Mouse (Mus musculus) heart, postnatal 0 days (tissue): ENCODE measurements around the gene Comt. TPM values are rescaled to one million over a fixed set of nuclear protein-coding genes. Genes with fewer than 3 reads are reported as not detected.

Source experiments
- ATAC-seq: fragments of 200-750 bp; cut with Nextera tagmentation; 2 replicates; pipeline ENCODE4 v1.8.0; 2017; ENCODE audit warnings: low read depth, moderate number of reproducible peaks, moderate library complexity; ENCODE audit not compliant: insufficient read depth
- DNase-seq: peaks from one replicate; pipeline ENCODE4 v3.0.0-alpha.2; 2016; ENCODE audit warnings: low spot score
- H3K27ac ChIP-seq: fragments of 300-500 bp; sonication (generic); 2 replicates; pipeline ENCODE4 v1.5.1; 2014; ENCODE audit warnings: low read depth, mild to moderate bottlenecking
- H3K27me3 ChIP-seq: fragments of 300-500 bp; sonication (generic); 2 replicates; pipeline ENCODE4 v1.6.1; 2014; ENCODE audit warnings: low read length, mixed read lengths; ENCODE audit not compliant: control insufficient read depth, insufficient read depth
- H3K36me3 ChIP-seq: fragments of 300-500 bp; sonication (generic); replicated peaks from 2 replicates; pipeline ENCODE4 v1.6.1; 2014; ENCODE audit warnings: low read length, mixed read lengths; ENCODE audit not compliant: control insufficient read depth, insufficient read depth
- H3K4me1 ChIP-seq: fragments of 300-500 bp; sonication (generic); 2 replicates; pipeline ENCODE4 v1.6.1; 2014; ENCODE audit warnings: antibody characterized with exemption; ENCODE audit not compliant: control insufficient read depth, insufficient read depth
- H3K4me2 ChIP-seq: fragments of 300-500 bp; sonication (generic); 2 replicates; pipeline ENCODE4 v1.6.1; 2014; ENCODE audit warnings: low read depth, mild to moderate bottlenecking, low read length, moderate library complexity
- H3K4me3 ChIP-seq: fragments of 300-500 bp; sonication (generic); 2 replicates; pipeline ENCODE4 v1.5.1; 2014; ENCODE audit warnings: low read depth, low read length
- H3K9ac ChIP-seq: fragments of 300-500 bp; sonication (generic); replicated peaks from 2 replicates; pipeline ENCODE4 v1.6.1; 2014; ENCODE audit warnings: low read depth, low read length, mixed read lengths
- H3K9me3 ChIP-seq: fragments of 300-500 bp; sonication (generic); replicated peaks from 2 replicates; pipeline ENCODE4 v1.6.1; 2016; ENCODE audit warnings: low read length; ENCODE audit not compliant: control insufficient read depth
- CTCF ChIP-seq: IDR thresholded peaks from 2 replicates; pipeline ENCODE4 v1.5.1; 2016; ENCODE audit warnings: antibody characterized with exemption, control low read depth, low read depth
- EP300 ChIP-seq: IDR thresholded peaks from 2 replicates; pipeline ENCODE4 v1.6.1; 2016; ENCODE audit warnings: antibody characterized with exemption, low read depth
- whole genome bisulfite sequencing: fragments of 180-500 bp; shearing (Covaris S2); extraction: QIAGEN DNeasy Blood & Tissue Kit; methylation state at CpG from one replicate; pipeline ENCODE4 v1.1.7; 2014; 5-methylcytosine and 5-hydroxymethylcytosine counted together
- polyA plus RNA-seq: library from polyadenylated mRNA; unstranded; fragments of >200 nt; fragmentation: Nextera tagmentation; extraction: Ambion mirVana; gene quantifications from 2 replicates; pipeline ENCODE4 v1.2.1, GENCODE M21; 2015
- total RNA-seq: library from RNA; depleted of rRNA; stranded (reverse); fragments of >200 nt; gene quantifications from 2 replicates; pipeline ENCODE4 v1.2.3, GENCODE M21; 2014; ENCODE audit warnings: low replicate concordance

The Comt gene
- total and polyA plus RNA-seq, 2 experiments from 2014 or later: 155 to 168 TPM

GRCm38 (mm10) chr16:18416094-18416761 lies 10.4 kb downstream of the Comt start:
- WGBS: 52% methylated on average over 18 of the region's 18 CpGs
- Histone ChIP-seq H3K4me2 (no peak overlapping the region), H3K4me3 (no peak overlapping the region), H3K4me1 (peaks cover 22% of the 10 kb centered on the region), H3K27ac (peak overlapping the region; percentile 73), H3K36me3 (peaks cover 24% of the 10 kb centered on the region), H3K9me3 (no peaks in the 10 kb centered on the region), H3K9ac (no peak overlapping the region), H3K27me3 (no peaks in the 10 kb centered on the region)
- DNase-seq (peak; percentile 41), ATAC-seq (peak; percentile 34)
- TF ChIP-seq EP300 (no peak), CTCF (no peak)

GRCm38 (mm10) chr16:18413032-18413816 lies 13.4 kb downstream of the Comt start:
- Histone ChIP-seq H3K4me2 (no peak overlapping the region), H3K9me3 (no peaks in the 10 kb centered on the region), H3K27me3 (no peaks in the 10 kb centered on the region), H3K27ac (no peak overlapping the region; the same call in 1 of the 2 replicates), H3K4me3 (no peak overlapping the region), H3K36me3 (peaks cover 27% of the 10 kb centered on the region), H3K4me1 (peaks cover 31% of the 10 kb centered on the region), H3K9ac (no peak overlapping the region)
- 84% methylated on average over 7 of the region's 7 CpGs for WGBS
- no peak for ATAC-seq
- no peak for TF ChIP-seq EP300
- TF ChIP-seq CTCF: no peak
- DNase-seq: no peak

- 66% methylated on average over 12 of the region's 12 CpGs for whole genome bisulfite sequencing
- peak; percentile 60; the same call in 1 of the 2 replicates for TF ChIP-seq EP300
- TF ChIP-seq CTCF: no peak
- H3K9me3 ChIP-seq: no peaks in the 10 kb centered on the region
- H3K36me3 ChIP-seq: peaks cover 24% of the 10 kb centered on the region
- no peak overlapping the region for H3K4me3 ChIP-seq
- peak; percentile 68 for ATAC-seq
- peak overlapping the region; percentile 62 for H3K27ac ChIP-seq
- DNase-seq: peak; percentile 67
- H3K9ac ChIP-seq: no peak overlapping the region
- no peaks in the 10 kb centered on the region for H3K27me3 ChIP-seq
- H3K4me2 ChIP-seq: no peak overlapping the region
- H3K4me1 ChIP-seq: peaks cover 40% of the 10 kb centered on the region
Measured at GRCm38 (mm10) chr16:18411802-18412476, 14.7 kb downstream of the Comt start.

- Histone ChIP-seq H3K27ac (peak overlapping the region; percentile 52; the same call in 1 of the 2 replicates), H3K4me2 (no peak overlapping the region), H3K4me1 (peaks cover 38% of the 10 kb centered on the region), H3K9me3 (no peaks in the 10 kb centered on the region), H3K36me3 (peaks cover 24% of the 10 kb centered on the region), H3K4me3 (no peak overlapping the region), H3K27me3 (no peaks in the 10 kb centered on the region), H3K9ac (no peak overlapping the region)
- ATAC-seq: no peak
- no peak for DNase-seq
- no peak for TF ChIP-seq EP300
- no peak for TF ChIP-seq CTCF
- 88% methylated on average over 13 of the region's 13 CpGs for WGBS
Measured at GRCm38 (mm10) chr16:18411026-18411649, 15.5 kb downstream of the Comt start.

DNA sequence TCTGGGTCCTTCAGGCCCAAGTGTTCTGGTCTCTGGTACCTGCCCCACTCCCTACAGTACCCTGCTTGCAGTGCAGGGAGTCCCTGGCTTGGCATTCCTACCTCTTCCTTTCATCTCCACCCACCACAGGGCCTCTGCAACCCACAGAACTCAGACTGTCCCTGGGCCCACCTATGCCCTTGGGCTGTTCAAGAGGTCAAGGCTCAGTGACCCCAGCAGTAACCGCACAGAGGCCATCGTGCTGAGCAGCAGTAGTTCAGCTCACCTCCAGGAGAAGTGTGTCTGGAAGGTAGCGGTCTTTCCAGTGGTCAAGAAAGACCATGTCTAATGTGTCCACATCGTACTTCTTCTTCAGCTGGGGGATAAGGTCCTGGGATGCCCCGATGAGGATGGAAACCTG lies 16.2 kb downstream of the Comt start:
- H3K9me3 ChIP-seq: no peaks in the 10 kb centered on the region
- peaks cover 24% of the 10 kb centered on the region for H3K36me3 ChIP-seq

More for the DNA sequence above, 16.2 kb downstream of the Comt start:
- TF ChIP-seq EP300 (no peak), CTCF (no peak)
- H3K27ac ChIP-seq: no peak overlapping the region
- DNase-seq (no peak), ATAC-seq (no peak)
- 86% methylated on average over 5 of the region's 5 CpGs for WGBS
- no peak overlapping the region for H3K4me3 ChIP-seq
- no peak overlapping the region for H3K4me2 ChIP-seq
- no peak overlapping the region for H3K9ac ChIP-seq
- H3K27me3 ChIP-seq: no peaks in the 10 kb centered on the region
- H3K4me1 ChIP-seq: peaks cover 43% of the 10 kb centered on the region
